ENCODE assay signal across 8 mouse cellular contexts in genomic region chr9:22429533-22430241, GRCm38 (mm10). TPM values are rescaled to one million over a fixed set of nuclear protein-coding genes. Genes with fewer than 3 reads are reported as not detected.
DNase-seq lines count a peak whose midpoint lies in the region; ATAC-seq lines count a peak whose summit lies in the region.
"Had no signal": no experiment of that assay in that cellular context is flagged by ENCODE, and none has a peak within 500 bp of the region (broad histone marks: within the 10 kb centered on the region; RNA-seq: fewer than 3 reads in every experiment).

No protein-coding gene starts in this region.

- H3K9me3 ChIP-seq in midbrain, embryonic 14.5 days (ENCODE audit: control insufficient read depth, low read length), result no peaks in the 10 kb centered on the region
- H3K9me3 ChIP-seq in midbrain, embryonic 13.5 days, result no peaks in the 10 kb centered on the region
- no peaks in the 10 kb centered on the region for H3K9me3 ChIP-seq in embryonic facial prominence, embryonic 10.5 days
- H3K9me3 ChIP-seq in hindbrain, embryonic 13.5 days, result no peaks in the 10 kb centered on the region

- H3K4me2 ChIP-seq in midbrain, embryonic 14.5 days (ENCODE audit: low read length), result no peak overlapping the region
- H3K4me2 ChIP-seq in midbrain, embryonic 13.5 days (replicated peaks), result no peak overlapping the region
- H3K4me2 ChIP-seq in hindbrain, embryonic 13.5 days, result no peak overlapping the region

- no peak overlapping the region for H3K4me3 ChIP-seq in midbrain, embryonic 14.5 days (replicated peaks; ENCODE audit: low read depth, low read length)
- no peak overlapping the region for H3K4me3 ChIP-seq in midbrain, embryonic 13.5 days (replicated peaks)
- 0 out of 2 replicates have a peak overlapping the region, but pooled peaks have one; percentile 3 for H3K4me3 ChIP-seq in embryonic facial prominence, embryonic 10.5 days
- H3K4me3 ChIP-seq in hindbrain, embryonic 13.5 days, result no peak overlapping the region

- no peaks in the 10 kb centered on the region for H3K36me3 ChIP-seq in midbrain, embryonic 14.5 days (ENCODE audit: control insufficient read depth, insufficient read depth, low read length)
- H3K36me3 ChIP-seq in midbrain, embryonic 13.5 days, result peaks cover 7% of the 10 kb centered on the region; the same call in 1 of the 2 replicates
- no peaks in the 10 kb centered on the region for H3K36me3 ChIP-seq in embryonic facial prominence, embryonic 10.5 days (replicated peaks)
- peaks cover 5% of the 10 kb centered on the region for H3K36me3 ChIP-seq in hindbrain, embryonic 13.5 days

- peak; percentile 27 for DNase-seq in midbrain, embryonic 14.5 days
- peak; percentile 25 for DNase-seq in embryonic facial prominence, embryonic 10.5 days (ENCODE audit: low spot score)
- peak; percentile 41 for DNase-seq in kidney, postnatal 14 days
- DNase-seq in naive thymus-derived CD4-positive, alpha-beta T cell, adult 2 months (ENCODE audit: low read depth), result peak; percentile 56
- no peak for DNase-seq in layer of hippocampus, adult 9-10 months (ENCODE audit: low spot score)

- no peaks in the 10 kb centered on the region for H3K4me1 ChIP-seq in midbrain, embryonic 14.5 days (ENCODE audit: control insufficient read depth, insufficient read depth, low read length)
- 0 out of 2 replicates have a peak, but pooled peaks cover 11% of the 10 kb centered on the region for H3K4me1 ChIP-seq in midbrain, embryonic 13.5 days (replicated peaks)
- peaks cover 27% of the 10 kb centered on the region for H3K4me1 ChIP-seq in embryonic facial prominence, embryonic 10.5 days
- H3K4me1 ChIP-seq in hindbrain, embryonic 13.5 days (replicated peaks), result no peaks in the 10 kb centered on the region; the same call in 1 of the 2 replicates

- H3K27ac ChIP-seq in midbrain, embryonic 14.5 days (replicated peaks; ENCODE audit: low read depth, low read length), result no peak overlapping the region
- no peak overlapping the region for H3K27ac ChIP-seq in midbrain, embryonic 13.5 days
- H3K27ac ChIP-seq in embryonic facial prominence, embryonic 10.5 days (replicated peaks), result no peak overlapping the region
- H3K27ac ChIP-seq in hindbrain, embryonic 13.5 days, result no peak overlapping the region

- no peak for ATAC-seq in midbrain, embryonic 14.5 days (ENCODE audit: low FRiP score, low TSS enrichment)
- no peak for ATAC-seq in midbrain, embryonic 13.5 days
- ATAC-seq in hindbrain, embryonic 13.5 days (ENCODE audit: low FRiP score), result no peak

- no peak overlapping the region for H3K9ac ChIP-seq in midbrain, embryonic 14.5 days (replicated peaks; ENCODE audit: low read length)
- H3K9ac ChIP-seq in midbrain, embryonic 13.5 days (replicated peaks), result no peak overlapping the region
- H3K9ac ChIP-seq in hindbrain, embryonic 13.5 days, result no peak overlapping the region

- H3K27me3 ChIP-seq in midbrain, embryonic 14.5 days (ENCODE audit: control insufficient read depth, insufficient read depth, low read length), result no peaks in the 10 kb centered on the region
- H3K27me3 ChIP-seq in midbrain, embryonic 13.5 days, result no peaks in the 10 kb centered on the region
- no peaks in the 10 kb centered on the region for H3K27me3 ChIP-seq in embryonic facial prominence, embryonic 10.5 days (replicated peaks; ENCODE audit: low read depth, poor library complexity, severe bottlenecking)
- no peaks in the 10 kb centered on the region for H3K27me3 ChIP-seq in hindbrain, embryonic 13.5 days

- 41% methylated on average over 15 of the region's 15 CpGs for WGBS in midbrain, embryonic 14.5 days
- 54% methylated on average over 15 of the region's 15 CpGs for WGBS in midbrain, embryonic 13.5 days
- WGBS in embryonic facial prominence, embryonic 10.5 days, result 63% methylated on average over 15 of the region's 15 CpGs
- 70% methylated on average over 15 of the region's 15 CpGs for WGBS in hindbrain, embryonic 13.5 days

RNA-seq across cellular contexts. Expression of gene 9530077C05Rik, which starts 18.4 kb away (rescaled TPM):
- polyA plus RNA-seq in midbrain, embryonic 14.5 days (2014; fragmentation: Nextera tagmentation; extraction: Ambion mirVana), result 11.4 and 15.7 TPM in 2 replicates
- 9.2 and 9.9 TPM in 2 replicates for polyA plus RNA-seq in midbrain, embryonic 13.5 days (2015; fragmentation: Nextera tagmentation; extraction: Ambion mirVana)
- polyA plus RNA-seq in embryonic facial prominence, embryonic 10.5 days (2016; fragmentation: Nextera tagmentation; extraction: Ambion mirVana), result 6.2 and 6.8 TPM in 2 replicates
- 8.8 and 9.1 TPM in 2 replicates for polyA plus RNA-seq in hindbrain, embryonic 13.5 days (2015; fragmentation: Nextera tagmentation; extraction: Ambion mirVana)

RNA-seq across cellular contexts. Expression of gene Gm17545, which starts 24.4 kb away (rescaled TPM):
- not detected in 2 replicates for polyA plus RNA-seq in midbrain, embryonic 14.5 days (2014; fragmentation: Nextera tagmentation; extraction: Ambion mirVana)
- polyA plus RNA-seq in midbrain, embryonic 13.5 days (2015; fragmentation: Nextera tagmentation; extraction: Ambion mirVana), result not detected in 2 replicates
- polyA plus RNA-seq in embryonic facial prominence, embryonic 10.5 days (2016; fragmentation: Nextera tagmentation; extraction: Ambion mirVana), result not detected in 2 replicates
- not detected in 2 replicates for polyA plus RNA-seq in hindbrain, embryonic 13.5 days (2015; fragmentation: Nextera tagmentation; extraction: Ambion mirVana)
- polyA plus RNA-seq: stomach, embryonic 14.5 days had no signal

RNA-seq across cellular contexts. Expression of gene Rp9, which starts 39.9 kb away (rescaled TPM):
- polyA plus RNA-seq in midbrain, embryonic 14.5 days (2014; fragmentation: Nextera tagmentation; extraction: Ambion mirVana), result 57.2 and 72.6 TPM in 2 replicates
- 61.6 and 64.8 TPM in 2 replicates for polyA plus RNA-seq in midbrain, embryonic 13.5 days (2015; fragmentation: Nextera tagmentation; extraction: Ambion mirVana)
- 46.9 and 51.0 TPM in 2 replicates for polyA plus RNA-seq in embryonic facial prominence, embryonic 10.5 days (2016; fragmentation: Nextera tagmentation; extraction: Ambion mirVana)
- 58.1 and 59.2 TPM in 2 replicates for polyA plus RNA-seq in hindbrain, embryonic 13.5 days (2015; fragmentation: Nextera tagmentation; extraction: Ambion mirVana)

RNA-seq across cellular contexts. Expression of gene Anln, which starts 40.7 kb away (rescaled TPM):
- polyA plus RNA-seq in midbrain, embryonic 14.5 days (2014; fragmentation: Nextera tagmentation; extraction: Ambion mirVana), result 3.4 and 9.3 TPM in 2 replicates
- 10.7 and 12.1 TPM in 2 replicates for polyA plus RNA-seq in midbrain, embryonic 13.5 days (2015; fragmentation: Nextera tagmentation; extraction: Ambion mirVana)
- polyA plus RNA-seq in embryonic facial prominence, embryonic 10.5 days (2016; fragmentation: Nextera tagmentation; extraction: Ambion mirVana), result 41.6 TPM in 2 replicates
- polyA plus RNA-seq in hindbrain, embryonic 13.5 days (2015; fragmentation: Nextera tagmentation; extraction: Ambion mirVana), result 5.8 and 7.0 TPM in 2 replicates

RNA-seq across cellular contexts. Expression of gene Bbs9, which starts 45.8 kb away (rescaled TPM):
- polyA plus RNA-seq in midbrain, embryonic 14.5 days (2014; fragmentation: Nextera tagmentation; extraction: Ambion mirVana), result 17.8 and 24.2 TPM in 2 replicates
- 22.5 and 23.8 TPM in 2 replicates for polyA plus RNA-seq in midbrain, embryonic 13.5 days (2015; fragmentation: Nextera tagmentation; extraction: Ambion mirVana)
- polyA plus RNA-seq in embryonic facial prominence, embryonic 10.5 days (2016; fragmentation: Nextera tagmentation; extraction: Ambion mirVana), result 11.9 and 12.9 TPM in 2 replicates
- polyA plus RNA-seq in hindbrain, embryonic 13.5 days (2015; fragmentation: Nextera tagmentation; extraction: Ambion mirVana), result 16.9 and 17.1 TPM in 2 replicates
